Mouse (Mus musculus) CH12.LX (cell line): ENCODE data around the gene Hltf. TPM values are rescaled to one million over a fixed set of nuclear protein-coding genes. Genes with fewer than 3 reads are reported as not detected.

Experiments used
- DNase-seq: peaks from one replicate; pipeline ENCODE4 v3.0.0-alpha.2; 2013; ENCODE audit errors: extremely low read depth
- H3K27ac ChIP-seq: 2 replicates; pipeline ENCODE4 v1.5.1; 2012; ENCODE audit warnings: low read depth, mild to moderate bottlenecking, control low read depth, moderate library complexity; ENCODE audit not compliant: insufficient read depth
- H3K27me3 ChIP-seq: replicated peaks from 2 replicates; pipeline ENCODE3; 2012; ENCODE audit warnings: inconsistent platforms
- H3K36me3 ChIP-seq, 2 experiments: replicated peaks in 1 of 2; 2 replicates each; pipeline versions ENCODE3 to v1.6.1; 2012; ENCODE audit warnings: inconsistent platforms in 1 of 2, low read length in 1 of 2, mild to moderate bottlenecking in 1 of 2, mixed read lengths in 1 of 2, moderate library complexity in 1 of 2; ENCODE audit not compliant: control insufficient read depth in 1 of 2, insufficient read depth in 1 of 2
- H3K4me1 ChIP-seq, 2 experiments: 2 replicates each; pipeline ENCODE4 v1.6.1; 2012; ENCODE audit warnings: inconsistent platforms in 1 of 2, moderate library complexity in 1 of 2; ENCODE audit not compliant: insufficient read depth in 2 of 2, control insufficient read depth in 1 of 2
- H3K4me2 ChIP-seq: 2 replicates; pipeline ENCODE4 v1.6.1; 2012; ENCODE audit warnings: low read depth, mild to moderate bottlenecking, control low read depth; ENCODE audit not compliant: poor library complexity, insufficient read depth, severe bottlenecking
- H3K4me3 ChIP-seq, 3 experiments: fragments of 150-350 bp in 1 of 3; sonication (generic) in 1 of 3; replicated peaks in 1 of 3; 2 replicates each; pipeline versions ENCODE3 to v1.5.1; 2011 to 2012; ENCODE audit warnings: low read depth in 2 of 3, low read length in 2 of 3, mild to moderate bottlenecking in 2 of 3, moderate library complexity in 2 of 3, control low read depth in 1 of 3, improper control_type of control experiment in 1 of 3, inconsistent platforms in 1 of 3, mixed read lengths in 1 of 3; ENCODE audit not compliant: poor library complexity in 1 of 3
- H3K79me2 ChIP-seq: replicated peaks from 2 replicates; pipeline ENCODE4 v1.6.1; 2012; ENCODE audit warnings: mild to moderate bottlenecking, moderate library complexity; ENCODE audit not compliant: control insufficient read depth, poor library complexity, insufficient read depth, severe bottlenecking; ENCODE audit errors: extremely low read depth
- H3K9ac ChIP-seq: 2 replicates; pipeline ENCODE4 v1.6.1; 2012; ENCODE audit warnings: low read depth, mild to moderate bottlenecking, control low read depth, moderate library complexity; ENCODE audit not compliant: insufficient read depth
- H3K9me3 ChIP-seq: replicated peaks from 2 replicates; pipeline ENCODE3; 2012; ENCODE audit warnings: low read length, inconsistent platforms, mixed read lengths
- CHD2 ChIP-seq: IDR thresholded peaks from 2 replicates; pipeline ENCODE4 v1.6.1; 2011; ENCODE audit warnings: low read length, improper control_type of control experiment
- CTCF ChIP-seq, 2 experiments: IDR thresholded peaks in 1 of 2; conservative IDR thresholded peaks in 1 of 2; 2 replicates each; pipeline ENCODE4 v1.5.1; 2011 to 2012; ENCODE audit warnings: low read depth in 2 of 2, low read length in 2 of 2, improper control_type of control experiment in 1 of 2, inconsistent platforms in 1 of 2, mild to moderate bottlenecking in 1 of 2, moderate library complexity in 1 of 2
- ELF1 ChIP-seq: IDR thresholded peaks from 2 replicates; pipeline ENCODE4 v1.6.1; 2014; ENCODE audit warnings: low read depth, mild to moderate bottlenecking, inconsistent platforms, low read length, improper control_type of control experiment
- GABPA ChIP-seq: IDR thresholded peaks from 2 replicates; pipeline ENCODE4 v1.6.1; 2012; ENCODE audit warnings: low read depth, low read length, improper control_type of control experiment, inconsistent platforms; ENCODE audit not compliant: insufficient replicate concordance
- IRF4 ChIP-seq: IDR thresholded peaks from 2 replicates; pipeline ENCODE4 v1.6.1; 2014; ENCODE audit warnings: low read depth, mild to moderate bottlenecking, inconsistent platforms, low read length, improper control_type of control experiment
- MAZ ChIP-seq: IDR thresholded peaks from 2 replicates; pipeline ENCODE4 v1.6.1; 2012; ENCODE audit warnings: low read depth, mild to moderate bottlenecking, inconsistent platforms, low read length, improper control_type of control experiment, moderate library complexity
- MXI1 ChIP-seq: IDR thresholded peaks from 2 replicates; pipeline ENCODE4 v1.6.1; 2011; ENCODE audit warnings: mild to moderate bottlenecking, low read depth, low read length, improper control_type of control experiment
- PAX5 ChIP-seq: IDR thresholded peaks from 2 replicates; pipeline ENCODE4 v1.6.1; 2012; ENCODE audit warnings: low read length, inconsistent platforms, mixed read lengths
- POLR2A ChIP-seq: IDR thresholded peaks from 2 replicates; pipeline ENCODE4 v1.6.1; 2011; ENCODE audit warnings: low read depth, mild to moderate bottlenecking, improper control_type of control experiment, low read length
- POLR2AphosphoS2 ChIP-seq: IDR thresholded peaks from 2 replicates; pipeline ENCODE4 v1.6.1; 2011; ENCODE audit warnings: low read depth, low read length, improper control_type of control experiment
- RAD21 ChIP-seq: IDR thresholded peaks from 2 replicates; pipeline ENCODE4 v1.6.1; 2011; ENCODE audit warnings: low read depth, mild to moderate bottlenecking, low read length, improper control_type of control experiment, moderate library complexity
- RCOR1 ChIP-seq: conservative IDR thresholded peaks from 2 replicates; pipeline ENCODE4 v1.6.1; 2012; ENCODE audit warnings: low read depth, mild to moderate bottlenecking, inconsistent platforms, low read length, improper control_type of control experiment
- SIN3A ChIP-seq: IDR thresholded peaks from 2 replicates; pipeline ENCODE4 v1.6.1; 2012; ENCODE audit warnings: low read length, improper control_type of control experiment, inconsistent platforms
- SMC3 ChIP-seq: IDR thresholded peaks from 2 replicates; pipeline ENCODE4 v1.6.1; 2011; ENCODE audit warnings: low read depth, low read length, improper control_type of control experiment
- TBP ChIP-seq: conservative IDR thresholded peaks from 2 replicates; pipeline ENCODE4 v1.6.1; 2011; ENCODE audit warnings: low read depth, low read length, improper control_type of control experiment
- TCF12 ChIP-seq: IDR thresholded peaks from 2 replicates; pipeline ENCODE4 v1.6.1; 2014; ENCODE audit warnings: low read depth, mild to moderate bottlenecking, inconsistent platforms, low read length, improper control_type of control experiment
- UBTF ChIP-seq: IDR thresholded peaks from 2 replicates; pipeline ENCODE4 v1.6.1; 2012; ENCODE audit warnings: low read depth, mild to moderate bottlenecking, inconsistent platforms, low read length, improper control_type of control experiment, moderate library complexity
- ZC3H11A ChIP-seq: IDR thresholded peaks from 2 replicates; pipeline ENCODE4 v1.6.1; 2012; ENCODE audit warnings: low read depth, mild to moderate bottlenecking, inconsistent platforms, low read length, improper control_type of control experiment
- ZMIZ1 ChIP-seq: IDR thresholded peaks from 2 replicates; pipeline ENCODE4 v1.6.1; 2012; ENCODE audit warnings: low read depth, mild to moderate bottlenecking, inconsistent platforms, low read length, improper control_type of control experiment
- dilution Hi-C: fragments of 300-500 bp; cut with MboI; formaldehyde crosslinking; loops from 2 replicates; pipeline ENCODE4 v1.14.3; 2020; ENCODE audit warnings: low sequenced_read_pairs; ENCODE audit not compliant: extremely low pct_unique_long_range_greater_than_20kb, extremely low pct_ligation_motif_present
- in situ Hi-C: fragments of 300-500 bp; cut with MboI; formaldehyde crosslinking; loops from 3 replicates; pipeline ENCODE4 v1.14.3; 2019; ENCODE audit warnings: low sequenced_read_pairs, low pct_ligation_motif_present, low pct_unique_long_range_greater_than_20kb, mixed read lengths
- polyA plus RNA-seq: library from polyadenylated mRNA; unstranded; fragments of >175 nt; gene quantifications from 2 replicates; pipeline ENCODE4 v1.2.1, GENCODE M21; 2012; ENCODE audit warnings: low read depth; ENCODE audit not compliant: insufficient read length
- total RNA-seq, 2 experiments: library from RNA; depleted of rRNA; stranded (reverse); fragments of 300-350 nt in 1 of 2; fragments of >200 nt in 1 of 2; gene quantifications; 2 replicates each; pipeline ENCODE4 v1.2.3; 2012 to 2014

The Hltf gene
- total and polyA plus RNA-seq, 3 experiments, result 18.9 to 37.1 (median 19.4) TPM

DNA sequence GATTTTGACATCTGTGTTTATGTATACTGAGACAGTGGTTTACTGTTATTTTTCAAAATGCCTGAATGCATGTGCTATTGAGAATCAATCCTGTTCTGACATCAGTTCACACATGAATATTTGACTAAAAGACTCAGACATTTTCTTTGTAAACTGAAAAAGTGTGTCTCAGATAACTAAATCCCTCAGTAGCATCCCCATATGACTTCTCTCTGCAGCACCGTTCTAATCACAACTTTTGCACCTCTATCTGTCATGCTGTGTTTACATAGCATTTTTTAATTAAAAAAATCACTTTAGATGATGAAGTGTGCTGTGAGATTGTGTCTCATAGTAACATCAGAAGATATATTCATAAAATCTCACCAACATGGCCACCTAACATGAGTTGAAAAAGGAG lies 109.9 kb downstream of the Hltf start:
- dilution Hi-C loops, result no loop called here

More for the DNA sequence above, 109.9 kb downstream of the Hltf start:
- H3K27me3 ChIP-seq, result no peaks in the 10 kb centered on the region
- H3K4me2 ChIP-seq, result no peak overlapping the region
- H3K36me3 ChIP-seq, result no peaks in the 10 kb centered on the region
- no peak overlapping the region for H3K4me3 ChIP-seq
- no peaks in the 10 kb centered on the region for H3K79me2 ChIP-seq
- no peaks in the 10 kb centered on the region; a peak in 1 of 4 replicates for H3K4me1 ChIP-seq
- in situ Hi-C loops, result no loop called here
- TF ChIP-seq SMC3 (no peak), CTCF (conservative IDR thresholded peaks at IDR 0.05 in 1 of 2, IDR thresholded peaks at IDR 0.05 in 1 of 2; ENCODE audit: low read depth in 2 of 2, low read length in 2 of 2) (no peak), RAD21 (no peak), ZMIZ1 (no peak), POLR2A (no peak), SIN3A (no peak), RCOR1 (no peak), IRF4 (no peak), UBTF (no peak), MXI1 (no peak), TCF12 (no peak), MAZ (no peak), GABPA (no peak), ELF1 (no peak), TBP (no peak), PAX5 (no peak), CHD2 (no peak), ZC3H11A (no peak), POLR2AphosphoS2 (no peak)
- TF ChIP-seq, all 38 proteins: peak for 0
- no peak for DNase-seq
- H3K9me3 ChIP-seq, result no peaks in the 10 kb centered on the region
- H3K9ac ChIP-seq, result no peak overlapping the region
- no peak overlapping the region for H3K27ac ChIP-seq

Other genes starting within 250 kb of the Hltf start
- 3.8 and 4.8 TPM in 2 replicates for gene Cp, start 100.8 kb upstream of the Hltf start, total RNA-seq (2012; rRNA removed)
- gene Cp, start 100.8 kb upstream of the Hltf start, total RNA-seq (2014; rRNA removed), result 0.28 and 0.54 TPM in 2 replicates
- gene Cp, start 100.8 kb upstream of the Hltf start, polyA plus RNA-seq, result 0.33 TPM in 1 of 2 replicates, not detected in the other
- gene Hps3, start 22.5 kb upstream of the Hltf start, total RNA-seq (2012; rRNA removed), result 17.4 and 18.2 TPM in 2 replicates
- gene Hps3, start 22.5 kb upstream of the Hltf start, total RNA-seq (2014; rRNA removed), result 37.3 and 40.7 TPM in 2 replicates
- gene Hps3, start 22.5 kb upstream of the Hltf start, polyA plus RNA-seq, result 27.2 and 31.8 TPM in 2 replicates
- gene Gyg, start 97.5 kb downstream of the Hltf start, total RNA-seq (2012; rRNA removed), result 18.0 and 22.7 TPM in 2 replicates
- gene Gyg, start 97.5 kb downstream of the Hltf start, total RNA-seq (2014; rRNA removed), result 24.2 and 26.2 TPM in 2 replicates
- 15.7 and 19.6 TPM in 2 replicates for gene Gyg, start 97.5 kb downstream of the Hltf start, polyA plus RNA-seq
- not detected in 2 replicates for gene Cpa3, start 184.4 kb downstream of the Hltf start, total RNA-seq (2012; rRNA removed)
- gene Cpa3, start 184.4 kb downstream of the Hltf start, total RNA-seq (2014; rRNA removed), result not detected in 2 replicates
- gene Cpa3, start 184.4 kb downstream of the Hltf start, polyA plus RNA-seq, result not detected in 2 replicates
- gene Cpb1, start 217.9 kb downstream of the Hltf start, total RNA-seq (2012; rRNA removed), result not detected in 2 replicates
- gene Cpb1, start 217.9 kb downstream of the Hltf start, total RNA-seq (2014; rRNA removed), result not detected in 2 replicates
- not detected in 2 replicates for gene Cpb1, start 217.9 kb downstream of the Hltf start, polyA plus RNA-seq